Mouse (Mus musculus) erythroid progenitor cell, adult 5-6 weeks (primary cell): ENCODE data around the gene Sdk2. TPM values are rescaled to one million over a fixed set of nuclear protein-coding genes. Genes with fewer than 3 reads are reported as not detected.

ENCODE experiments used
- ATAC-seq: replicated peaks from 2 replicates; pipeline ENCODE4 v1.8.0; 2016; ENCODE audit warnings: moderate number of reproducible peaks, mild to moderate bottlenecking, moderate TSS enrichment, inconsistent platforms; ENCODE audit not compliant: poor library complexity, low FRiP score, severe bottlenecking
- total RNA-seq, 2 experiments: library from RNA; stranded (forward) in 1 of 2; stranded (reverse) in 1 of 2; fragments of 150-400 nt in 1 of 2; fragments of 186-747, 209-891 nt in 1 of 2; gene quantifications; 2 replicates each; pipeline versions ENCODE4 v1.2.3 to v1.2.4; 2015 to 2017; ENCODE audit warnings: low replicate concordance in 2 of 2

Gene Sdk2
- total RNA-seq, 2 experiments from 2014 or later = 0.15 TPM; not detected in 1

DNA sequence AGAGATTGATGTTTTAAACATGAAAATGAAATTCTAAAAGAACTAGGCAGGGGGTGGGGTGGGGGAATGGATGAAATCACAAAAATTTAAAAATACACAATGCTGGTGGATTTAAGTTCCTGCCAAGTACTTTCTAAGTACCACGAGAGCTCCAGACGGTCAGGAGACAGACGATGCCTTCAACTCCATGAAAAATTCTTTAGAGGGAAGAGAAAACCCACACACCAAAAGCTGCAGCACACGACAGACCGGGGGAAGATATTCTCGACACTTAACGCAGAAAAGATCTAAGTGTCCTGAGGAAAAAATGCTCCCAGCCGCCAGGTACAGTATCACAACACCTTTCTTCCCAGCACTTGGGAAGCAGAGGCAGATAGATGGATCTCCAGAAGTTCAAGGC, 118.2 kb downstream of the Sdk2 start:
- ATAC-seq = no peak

GRCm38 (mm10) chr11:113942101-113942735, 124.6 kb downstream of the Sdk2 start:
- no peak for ATAC-seq

DNA sequence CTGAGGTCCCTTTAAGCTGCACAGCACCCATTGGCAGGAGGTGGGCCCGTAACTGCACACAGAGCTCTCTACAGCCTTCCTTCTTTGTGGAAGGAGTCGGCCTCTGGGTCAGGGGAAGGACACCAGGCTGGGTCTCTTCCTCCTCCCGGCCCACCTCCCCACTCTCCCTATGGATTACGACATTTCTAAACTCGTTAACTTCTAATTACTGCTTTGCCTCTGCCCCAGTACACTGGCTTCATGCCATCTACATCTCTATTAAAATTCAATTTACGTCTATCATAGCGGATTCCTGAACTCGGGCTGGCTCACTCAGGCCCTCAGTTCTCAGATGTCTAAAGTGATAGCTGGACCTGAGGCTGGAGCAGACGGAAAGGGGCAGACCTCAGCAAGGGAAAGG, 133.2 kb downstream of the Sdk2 start:
- ATAC-seq = no peak

DNA sequence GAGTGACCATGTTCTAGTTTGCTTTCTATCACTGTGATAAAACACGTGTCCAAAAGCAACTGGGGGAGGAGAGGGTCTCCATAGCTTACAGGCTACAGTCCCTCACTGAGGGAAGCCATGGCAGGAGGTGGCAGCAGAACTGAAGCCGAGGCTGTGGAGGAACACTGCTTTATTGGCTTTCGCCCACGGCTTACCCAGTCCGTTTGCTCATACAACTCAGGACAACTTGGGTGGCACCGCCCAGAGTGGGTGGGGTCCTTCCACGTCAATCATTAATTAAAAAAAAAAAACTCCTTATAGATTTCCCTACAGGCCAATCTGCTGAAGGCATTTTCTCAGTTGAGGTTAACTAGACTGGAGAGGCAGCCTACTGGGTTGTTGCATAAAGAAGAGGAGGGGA, 133.9 kb downstream of the Sdk2 start:
- no peak for ATAC-seq

DNA sequence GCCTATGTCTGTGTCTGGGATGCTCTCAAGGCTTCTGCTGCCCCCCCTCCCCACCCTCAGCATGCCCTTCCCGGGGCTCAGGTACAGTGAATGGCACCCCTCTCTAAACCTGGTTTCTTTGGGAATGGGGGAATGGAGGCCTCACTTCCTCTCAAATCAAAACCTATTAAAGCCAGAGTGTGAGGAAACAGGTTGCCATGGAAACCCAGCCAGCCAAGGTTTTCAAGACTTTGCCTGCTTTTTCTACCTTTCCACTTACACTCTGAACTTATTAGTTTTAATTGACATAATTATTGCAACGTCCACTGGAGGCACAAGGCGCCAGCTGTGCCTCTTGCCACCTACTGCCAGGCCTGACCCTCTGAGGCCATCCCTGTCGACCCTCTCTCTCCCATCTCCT, 135.1 kb downstream of the Sdk2 start:
- no peak for ATAC-seq

DNA sequence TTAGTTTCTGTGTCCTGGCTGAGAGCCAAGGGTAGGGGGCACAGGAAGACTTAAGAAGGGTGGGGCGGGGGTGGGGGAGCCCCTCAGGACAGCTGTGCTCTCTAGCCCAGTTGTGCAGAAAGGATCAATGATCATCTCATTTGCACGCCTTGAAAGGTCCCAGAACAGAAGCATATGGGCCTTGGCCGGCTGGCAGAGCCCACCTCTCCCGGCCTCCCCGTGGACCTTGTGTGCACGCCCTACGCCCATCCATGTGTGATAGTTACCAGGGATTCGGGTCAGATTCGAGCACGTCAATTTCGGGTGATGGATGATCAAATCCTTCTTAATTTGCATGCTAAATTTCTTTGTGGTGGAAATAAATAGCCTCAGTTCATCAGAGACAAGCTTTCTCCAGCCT, 136.7 kb downstream of the Sdk2 start:
- no peak for ATAC-seq

GRCm38 (mm10) chr11:113928831-113929230, 138.0 kb downstream of the Sdk2 start:
- ATAC-seq = no peak

GRCm38 (mm10) chr11:113928291-113928690, 138.6 kb downstream of the Sdk2 start:
- no peak for ATAC-seq

- no peak for ATAC-seq
These were observed 139.0 kb downstream of the Sdk2 start for GRCm38 (mm10) chr11:113927826-113928225.

DNA sequence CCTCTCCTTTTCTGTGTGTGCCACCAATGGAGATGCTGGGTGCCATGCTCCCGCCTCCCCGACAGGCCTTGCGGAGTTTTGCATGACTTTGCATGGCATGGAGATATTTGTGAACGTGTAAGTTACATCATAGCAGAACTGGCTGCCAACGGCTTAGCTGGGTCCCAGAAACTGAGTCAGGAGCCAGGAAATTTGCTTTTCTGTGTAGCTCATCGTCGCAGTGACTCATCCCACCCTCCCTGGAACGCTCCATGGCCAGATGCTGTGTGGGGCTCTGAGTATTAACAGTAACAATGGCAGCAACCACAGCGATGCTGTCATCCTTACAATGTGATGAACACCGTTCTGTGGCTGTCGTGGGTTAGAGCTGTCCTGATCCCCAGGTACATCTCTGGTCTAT, 139.6 kb downstream of the Sdk2 start:
- ATAC-seq = no peak

GRCm38 (mm10) chr11:113923137-113923536, 143.7 kb downstream of the Sdk2 start:
- no peak for ATAC-seq

DNA sequence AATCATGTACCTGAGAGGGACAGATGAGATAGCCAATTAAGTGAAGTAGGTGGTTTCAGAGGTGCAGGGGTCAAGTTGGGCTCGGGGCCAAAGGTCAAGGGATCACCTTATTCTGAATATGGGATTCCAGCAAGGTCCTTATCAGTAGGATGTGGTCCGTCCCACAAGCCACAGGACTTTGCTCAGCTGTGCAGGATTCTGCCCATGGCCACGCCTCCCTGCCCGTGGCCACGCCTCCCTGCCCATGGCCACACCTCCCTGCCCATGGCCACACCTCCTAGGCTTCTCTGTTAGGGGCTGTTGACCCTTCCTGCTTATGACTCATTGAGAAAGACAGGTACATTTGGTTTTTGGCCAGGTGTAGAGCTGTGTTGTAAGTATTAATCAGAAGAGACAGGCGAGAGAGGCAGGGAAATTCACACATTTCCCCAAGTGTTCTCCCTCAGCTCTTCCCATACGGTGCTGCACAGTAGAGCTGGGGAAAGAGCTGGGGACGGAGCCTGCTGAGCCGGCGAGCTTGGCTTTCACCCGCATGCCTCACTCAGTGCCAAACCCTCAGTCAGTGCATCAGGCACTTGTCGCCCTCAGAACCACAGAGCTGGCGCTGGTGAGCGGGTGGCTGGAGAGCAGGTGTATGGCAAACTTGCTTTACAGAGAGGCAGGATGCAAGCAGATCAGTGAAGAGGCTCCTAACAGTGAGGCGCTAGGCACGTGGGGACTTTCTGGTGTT, 163.6 kb downstream of the Sdk2 start:
- ATAC-seq = 0 out of 2 replicates have a peak, but pooled peaks have one; percentile 19

DNA sequence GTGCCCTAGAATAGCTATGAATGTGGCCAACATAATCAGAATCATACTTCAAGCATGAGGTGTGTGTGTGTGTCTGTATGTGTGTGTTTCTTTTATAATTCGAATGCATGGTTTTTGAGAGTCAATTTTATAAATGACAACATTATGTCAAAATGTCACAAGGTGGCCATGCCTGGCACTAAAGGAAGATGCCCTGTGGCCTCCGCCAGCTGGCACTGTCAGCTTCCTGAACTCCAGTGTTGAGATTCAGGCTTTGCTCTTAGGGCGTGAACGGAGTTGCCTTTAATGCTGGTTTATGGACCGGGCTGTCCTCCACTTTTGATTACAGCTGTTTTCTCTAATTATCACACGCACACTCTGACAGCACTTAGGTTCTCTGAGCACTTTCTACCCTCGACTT, 164.9 kb downstream of the Sdk2 start:
- ATAC-seq = no peak

GRCm38 (mm10) chr11:113898671-113899070, 168.2 kb downstream of the Sdk2 start:
- ATAC-seq = no peak

DNA sequence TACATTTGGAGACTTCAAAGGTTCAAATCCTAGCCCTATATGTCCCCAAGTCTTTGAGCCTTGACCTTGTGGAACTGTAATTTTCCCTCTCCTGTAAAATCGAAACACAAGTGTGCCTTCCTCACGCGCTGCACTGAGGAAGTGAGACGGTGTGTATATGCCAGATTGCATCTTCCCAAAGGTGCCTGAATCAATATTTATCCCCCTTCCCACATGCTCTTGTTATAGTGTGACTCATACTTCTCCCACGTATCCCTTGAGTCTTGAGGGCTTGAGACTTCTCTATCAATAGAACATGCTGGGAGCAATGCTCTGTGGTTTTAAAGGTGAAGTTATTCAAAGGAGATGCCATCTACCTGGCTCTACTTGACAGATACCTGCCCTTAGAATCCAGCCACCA, 170.8 kb downstream of the Sdk2 start:
- no peak for ATAC-seq

DNA sequence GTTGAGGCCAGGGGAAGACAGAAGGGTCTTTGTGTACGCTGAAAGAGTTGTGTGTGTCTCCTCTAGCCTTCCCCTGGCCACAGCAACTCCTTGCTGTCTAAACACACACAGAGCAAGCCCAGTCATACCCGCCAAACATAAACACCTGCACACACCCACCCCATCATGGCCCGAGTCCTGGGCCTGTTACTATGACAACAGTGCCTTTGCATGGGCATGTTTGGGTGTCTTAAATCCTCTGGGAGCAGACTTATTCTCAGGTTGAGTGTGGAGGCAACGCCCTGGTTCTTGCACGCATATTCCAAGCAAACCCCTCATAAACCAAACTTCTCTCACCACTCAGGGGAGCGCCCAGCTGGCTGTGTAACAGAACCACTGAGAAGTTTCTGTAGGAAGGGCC, 173.9 kb downstream of the Sdk2 start:
- no peak for ATAC-seq

GRCm38 (mm10) chr11:113892067-113892466, 174.8 kb downstream of the Sdk2 start:
- ATAC-seq = no peak

GRCm38 (mm10) chr11:113888156-113888750, 178.6 kb downstream of the Sdk2 start:
- no peak for ATAC-seq

GRCm38 (mm10) chr11:113886299-113886698, 180.5 kb downstream of the Sdk2 start:
- ATAC-seq = no peak

DNA sequence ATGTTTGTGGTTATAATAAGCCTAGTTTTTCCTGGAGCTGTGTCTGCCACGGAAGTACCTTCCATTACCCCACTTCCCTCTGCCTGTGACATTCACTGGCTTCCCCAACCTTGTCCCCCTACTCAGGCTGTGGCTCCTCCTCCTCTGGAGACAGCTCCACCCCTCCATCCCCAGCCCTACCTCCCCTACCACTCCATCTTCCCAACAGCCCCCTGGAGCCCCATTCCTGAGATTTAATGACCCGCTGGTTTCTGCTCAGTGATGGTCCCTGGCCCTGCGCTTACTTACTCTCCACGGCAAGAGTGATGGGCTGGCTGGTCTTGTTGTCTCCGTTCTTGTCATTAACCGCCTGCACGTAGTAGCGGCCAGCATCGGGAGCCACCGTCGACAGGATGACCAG, 181.9 kb downstream of the Sdk2 start:
- no peak for ATAC-seq

DNA sequence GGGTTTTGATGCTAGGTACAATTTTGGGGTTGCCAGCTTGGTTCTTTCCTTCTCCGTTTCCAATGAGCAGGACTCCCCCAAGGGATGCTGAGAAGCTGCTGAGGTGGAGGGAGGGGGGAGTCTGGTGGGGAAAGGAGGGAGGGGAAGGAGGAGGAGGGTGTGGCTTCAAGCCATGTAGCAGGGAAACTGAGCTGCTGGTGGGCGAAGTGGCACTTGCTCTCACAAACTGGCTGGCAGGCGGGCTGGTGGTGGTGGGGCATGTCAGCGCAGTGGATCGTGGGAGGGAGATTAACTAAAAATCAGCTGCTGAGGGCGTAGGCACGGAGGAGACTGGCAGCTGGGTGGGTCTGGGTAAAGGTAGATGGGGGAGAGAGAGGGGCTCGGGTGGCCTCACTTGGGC, 183.8 kb downstream of the Sdk2 start:
- ATAC-seq = no peak
